Mouse (Mus musculus): Measurements from ENCODE around the gene Boc. TPM values are rescaled to one million over a fixed set of nuclear protein-coding genes. Genes with fewer than 3 reads are reported as not detected.
"Not testable (repeated sequence)": the region's sequence is repeated elsewhere in the genome, so short reads cannot be mapped to it uniquely, and the experiment has no call there.

Boc gene
- polyA plus RNA-seq, 1 experiment from 2014 or later: 22.6 TPM

DNA sequence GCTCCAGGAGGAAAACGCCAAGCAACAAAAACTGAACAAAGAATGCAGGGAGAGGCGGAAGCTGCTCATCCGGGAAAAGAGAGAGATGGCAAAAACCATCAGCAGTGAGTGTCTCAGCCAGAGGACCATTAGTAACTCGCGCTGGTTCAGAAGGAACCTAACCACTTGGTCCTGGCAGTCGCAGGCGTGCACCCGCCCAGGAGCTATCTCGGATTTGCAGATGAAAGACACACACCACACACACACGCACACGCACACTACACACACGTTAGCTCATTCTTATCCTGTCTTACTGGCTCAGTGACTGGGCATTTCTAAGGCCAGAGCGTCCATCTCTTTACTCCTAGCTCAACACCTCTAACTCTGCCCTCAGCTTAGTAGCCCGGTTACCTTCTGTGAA is 83.4 kb downstream of the Boc start:
- DNase-seq (no peak), ATAC-seq (ENCODE audit: low FRiP score, low TSS enrichment) (no peak)
- Histone ChIP-seq H3K27me3 (ENCODE audit: control insufficient read depth, insufficient read depth, low read length) (no peaks in the 10 kb centered on the region), H3K36me3 (ENCODE audit: control insufficient read depth, insufficient read depth, low read length) (no peaks in the 10 kb centered on the region), H3K4me1 (ENCODE audit: control insufficient read depth, insufficient read depth, low read length) (no peaks in the 10 kb centered on the region), H3K27ac (replicated peaks; ENCODE audit: low read depth, low read length) (no peak overlapping the region), H3K4me2 (ENCODE audit: low read length) (no peak overlapping the region), H3K9ac (replicated peaks; ENCODE audit: low read length) (no peak overlapping the region), H3K4me3 (replicated peaks; ENCODE audit: low read depth, low read length) (no peak overlapping the region), H3K9me3 (ENCODE audit: control insufficient read depth, low read length) (no peaks in the 10 kb centered on the region)
- WGBS: 88% methylated on average over 14 of the region's 14 CpGs

DNA sequence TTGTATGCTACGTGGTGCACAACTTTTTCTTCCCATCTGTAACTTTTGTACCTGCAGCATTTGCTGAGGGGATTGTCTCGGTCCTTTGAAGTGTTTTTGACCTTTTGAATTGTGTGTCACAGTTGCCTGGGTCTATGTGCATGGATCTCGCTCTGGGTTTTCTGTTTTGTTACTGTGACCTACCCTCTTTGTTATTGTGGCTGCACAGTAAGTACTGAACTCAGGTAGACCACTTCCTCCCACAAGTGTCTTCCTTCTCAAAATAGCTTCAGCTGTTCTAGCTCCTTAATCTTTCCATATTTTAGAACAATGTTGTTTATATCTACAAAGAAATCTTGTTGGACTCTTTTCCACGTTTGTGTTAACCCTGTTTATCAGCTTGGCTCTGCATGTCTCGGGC is 97.8 kb downstream of the Boc start:
- Histone ChIP-seq H3K4me2 (ENCODE audit: low read length) (no peak overlapping the region), H3K4me1 (ENCODE audit: control insufficient read depth, insufficient read depth, low read length) (no peaks in the 10 kb centered on the region), H3K27me3 (ENCODE audit: control insufficient read depth, insufficient read depth, low read length) (no peaks in the 10 kb centered on the region), H3K4me3 (replicated peaks; ENCODE audit: low read depth, low read length) (no peak overlapping the region), H3K9me3 (ENCODE audit: control insufficient read depth, low read length) (no peaks in the 10 kb centered on the region), H3K36me3 (ENCODE audit: control insufficient read depth, insufficient read depth, low read length) (no peaks in the 10 kb centered on the region), H3K9ac (replicated peaks; ENCODE audit: low read length) (no peak overlapping the region), H3K27ac (replicated peaks; ENCODE audit: low read depth, low read length) (no peak overlapping the region)
- DNase-seq (no peak), ATAC-seq (ENCODE audit: low FRiP score, low TSS enrichment) (no peak)
- 81% methylated on average over 5 of the region's 5 CpGs for WGBS

DNA sequence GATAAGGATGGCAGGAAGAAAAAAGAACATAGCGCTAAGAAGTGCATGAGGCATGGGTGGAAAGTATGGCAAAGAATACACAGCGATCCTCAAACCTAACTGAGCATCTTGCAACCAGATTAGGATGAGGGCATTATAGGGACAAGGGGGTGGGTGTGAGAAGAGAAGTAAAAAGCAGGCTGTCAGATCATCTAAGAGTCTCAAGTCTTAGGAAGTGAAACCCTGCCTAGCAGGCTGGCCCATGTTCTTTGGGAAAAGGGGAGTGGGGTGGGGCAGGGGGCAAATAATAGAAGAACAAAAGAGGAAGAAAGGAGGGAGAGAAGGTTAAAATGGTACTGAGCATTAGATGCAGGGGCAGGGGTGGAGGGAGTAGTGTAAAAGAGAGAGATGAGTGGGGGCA is 99.9 kb downstream of the Boc start:
- Histone ChIP-seq H3K4me1 (ENCODE audit: control insufficient read depth, insufficient read depth, low read length) (no peaks in the 10 kb centered on the region), H3K4me3 (replicated peaks; ENCODE audit: low read depth, low read length) (no peak overlapping the region), H3K36me3 (ENCODE audit: control insufficient read depth, insufficient read depth, low read length) (no peaks in the 10 kb centered on the region), H3K27ac (replicated peaks; ENCODE audit: low read depth, low read length) (no peak overlapping the region), H3K9me3 (ENCODE audit: control insufficient read depth, low read length) (no peaks in the 10 kb centered on the region), H3K27me3 (ENCODE audit: control insufficient read depth, insufficient read depth, low read length) (no peaks in the 10 kb centered on the region), H3K4me2 (ENCODE audit: low read length) (no peak overlapping the region), H3K9ac (replicated peaks; ENCODE audit: low read length) (no peak overlapping the region)
- WGBS: 97% methylated on average over 2 of the region's 2 CpGs
- DNase-seq (no peak), ATAC-seq (ENCODE audit: low FRiP score, low TSS enrichment) (no peak)

DNA sequence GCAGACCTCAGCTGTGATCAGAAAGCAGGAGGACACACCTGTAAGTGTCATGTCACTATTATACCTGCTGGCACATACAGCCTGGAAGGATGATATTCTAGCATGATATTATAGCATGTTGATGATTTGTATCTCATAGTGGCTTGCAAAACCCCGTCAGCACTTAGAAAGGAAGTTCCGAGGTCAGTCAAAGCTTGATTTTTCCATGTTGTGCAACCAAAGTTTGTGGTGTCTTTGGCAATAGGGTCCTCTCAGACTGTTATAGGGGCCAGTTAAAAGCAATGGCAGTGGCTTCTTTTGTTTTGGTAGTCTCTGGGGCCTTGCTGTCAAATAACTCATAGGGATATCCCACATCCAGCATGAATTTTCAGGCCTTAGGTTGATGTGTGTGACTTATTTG is 100.8 kb downstream of the Boc start:
- Histone ChIP-seq H3K4me3 (replicated peaks; ENCODE audit: low read depth, low read length) (no peak overlapping the region), H3K9ac (replicated peaks; ENCODE audit: low read length) (no peak overlapping the region), H3K4me2 (ENCODE audit: low read length) (no peak overlapping the region), H3K27me3 (ENCODE audit: control insufficient read depth, insufficient read depth, low read length) (no peaks in the 10 kb centered on the region), H3K9me3 (ENCODE audit: control insufficient read depth, low read length) (no peaks in the 10 kb centered on the region), H3K4me1 (ENCODE audit: control insufficient read depth, insufficient read depth, low read length) (no peaks in the 10 kb centered on the region), H3K36me3 (ENCODE audit: control insufficient read depth, insufficient read depth, low read length) (no peaks in the 10 kb centered on the region), H3K27ac (replicated peaks; ENCODE audit: low read depth, low read length) (no peak overlapping the region)
- WGBS: 95% methylated on average over 2 of the region's 2 CpGs
- no peak for ATAC-seq (ENCODE audit: low FRiP score, low TSS enrichment)
- DNase-seq: no peak

DNA sequence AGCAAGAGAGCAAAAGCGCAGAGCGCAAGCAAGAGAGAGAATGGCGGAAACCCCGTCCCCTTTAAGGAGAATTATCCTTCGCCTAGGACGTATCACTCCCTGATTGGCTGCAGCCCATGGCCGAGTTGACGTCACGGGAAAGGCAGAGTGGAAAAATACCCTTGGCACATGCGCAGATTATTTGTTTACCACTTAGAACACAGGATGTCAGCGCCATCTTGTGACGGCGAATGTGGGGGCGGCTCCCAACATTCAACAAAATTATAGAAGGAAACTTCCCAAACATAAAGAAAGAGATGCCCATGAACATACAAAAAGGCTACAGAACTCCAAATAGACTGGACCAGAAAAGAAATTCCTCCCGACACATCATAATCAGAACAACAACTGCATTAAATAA is 116.8 kb downstream of the Boc start:
- 97% methylated on average over 15 of the region's 15 CpGs for WGBS
- ATAC-seq (ENCODE audit: low FRiP score, low TSS enrichment): not testable (repeated sequence)

DNA sequence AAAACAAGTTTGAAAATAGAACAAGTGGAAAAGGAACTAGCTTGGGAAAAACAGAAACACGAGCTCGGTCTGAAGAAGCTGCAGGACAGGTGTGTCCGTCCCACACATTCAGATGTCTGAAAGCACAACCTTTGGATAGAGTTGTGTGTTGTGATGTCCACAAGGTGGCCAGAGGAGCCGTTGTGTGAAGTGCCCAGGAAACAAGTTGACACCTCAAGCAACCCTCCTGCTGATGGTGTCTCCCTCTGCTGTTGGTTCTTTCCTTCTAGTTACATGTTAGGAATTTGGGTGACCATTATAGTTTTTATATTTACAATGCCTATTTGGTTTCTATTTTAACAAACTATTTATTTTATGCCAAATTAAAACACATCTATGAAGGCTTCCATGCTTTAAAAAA is 123.2 kb downstream of the Boc start:
- DNase-seq: no peak
- Histone ChIP-seq H3K9me3 (ENCODE audit: control insufficient read depth, low read length) (no peaks in the 10 kb centered on the region), H3K9ac (replicated peaks; ENCODE audit: low read length) (no peak overlapping the region), H3K36me3 (ENCODE audit: control insufficient read depth, insufficient read depth, low read length) (no peaks in the 10 kb centered on the region), H3K27me3 (ENCODE audit: control insufficient read depth, insufficient read depth, low read length) (no peaks in the 10 kb centered on the region), H3K4me3 (replicated peaks; ENCODE audit: low read depth, low read length) (no peak overlapping the region), H3K4me1 (ENCODE audit: control insufficient read depth, insufficient read depth, low read length) (no peaks in the 10 kb centered on the region), H3K27ac (replicated peaks; ENCODE audit: low read depth, low read length) (no peak overlapping the region), H3K4me2 (ENCODE audit: low read length) (no peak overlapping the region)
- no peak for ATAC-seq (ENCODE audit: low FRiP score, low TSS enrichment)
- WGBS: 78% methylated on average over 4 of the region's 4 CpGs

More for the DNA sequence above, 116.8 kb downstream of the Boc start:
- H3K4me1 ChIP-seq (ENCODE audit: control insufficient read depth, insufficient read depth, low read length); H3K27me3 ChIP-seq (ENCODE audit: control insufficient read depth, insufficient read depth, low read length); H3K4me2 ChIP-seq (ENCODE audit: low read length); H3K9me3 ChIP-seq (ENCODE audit: control insufficient read depth, low read length); H3K4me3 ChIP-seq (replicated peaks; ENCODE audit: low read depth, low read length); H3K9ac ChIP-seq (replicated peaks; ENCODE audit: low read length); H3K27ac ChIP-seq (replicated peaks; ENCODE audit: low read depth, low read length); H3K36me3 ChIP-seq (ENCODE audit: control insufficient read depth, insufficient read depth, low read length); DNase-seq: not testable (repeated sequence)

Small RNA genes lying within 50 kb of the gene (microRNA-seq; reads per million reads assigned to microRNA genes)
- 23.2 reads per million, percentile 41 among the genes with 10 or more reads in this experiment for gene Mir3081

Other genes with a start within 250 kb of the Boc start
- gene Sidt1, start 225.7 kb downstream of the Boc start, polyA plus RNA-seq (2014; fragmentation: Nextera tagmentation; extraction: Ambion mirVana): 3.4 and 7.6 TPM in 2 replicates
- gene Spice1, start 211.8 kb downstream of the Boc start, polyA plus RNA-seq (2014; fragmentation: Nextera tagmentation; extraction: Ambion mirVana): 9.6 and 16.6 TPM in 2 replicates
- gene Cfap44, start 164.1 kb downstream of the Boc start, polyA plus RNA-seq (2014; fragmentation: Nextera tagmentation; extraction: Ambion mirVana): 4.3 and 6.1 TPM in 2 replicates
- 3.8 and 5.7 TPM in 2 replicates for gene Nepro, start 165.4 kb upstream of the Boc start, polyA plus RNA-seq (2014; fragmentation: Nextera tagmentation; extraction: Ambion mirVana)
- gene Gtpbp8, start 187.5 kb upstream of the Boc start, polyA plus RNA-seq (2014; fragmentation: Nextera tagmentation; extraction: Ambion mirVana): 40.6 and 50.5 TPM in 2 replicates
- 0.61 TPM in 1 of 2 replicates, not detected in the other for gene Cd200r1, start 206.8 kb upstream of the Boc start, polyA plus RNA-seq (2014; fragmentation: Nextera tagmentation; extraction: Ambion mirVana)

Measured in midbrain, embryonic 14.5 days (tissue).